Mouse (Mus musculus) CH12.LX (cell line): ENCODE data around the gene Itpr1.

Source experiments
- BHLHE40 ChIP-seq: IDR thresholded peaks from 2 replicates; pipeline ENCODE4 v1.6.1; 2011; ENCODE audit warnings: mild to moderate bottlenecking, low read depth, low read length, improper control_type of control experiment
- CTCF ChIP-seq, 2 experiments: IDR thresholded peaks in 1 of 2; conservative IDR thresholded peaks in 1 of 2; 2 replicates each; pipeline ENCODE4 v1.5.1; 2011 to 2012; ENCODE audit warnings: low read depth in 2 of 2, low read length in 2 of 2, improper control_type of control experiment in 1 of 2, inconsistent platforms in 1 of 2, mild to moderate bottlenecking in 1 of 2, moderate library complexity in 1 of 2
- E2F4 ChIP-seq: IDR thresholded peaks from 2 replicates; pipeline ENCODE4 v1.6.1; 2011; ENCODE audit warnings: low read depth, low read length, improper control_type of control experiment; ENCODE audit not compliant: insufficient replicate concordance
- EP300 ChIP-seq: IDR thresholded peaks from 2 replicates; pipeline ENCODE4 v1.6.1; 2011; ENCODE audit warnings: low read length, improper control_type of control experiment
- ETS1 ChIP-seq: conservative IDR thresholded peaks from 2 replicates; pipeline ENCODE4 v1.6.1; 2012; ENCODE audit warnings: low read depth, mild to moderate bottlenecking, inconsistent platforms, low read length, improper control_type of control experiment, moderate library complexity
- MAX ChIP-seq: IDR thresholded peaks from 2 replicates; pipeline ENCODE4 v1.6.1; 2011; ENCODE audit warnings: low read length, improper control_type of control experiment
- MEF2A ChIP-seq: IDR thresholded peaks from 2 replicates; pipeline ENCODE4 v1.6.1; 2014; ENCODE audit warnings: low read depth, mild to moderate bottlenecking, inconsistent platforms, low read length, improper control_type of control experiment, borderline replicate concordance
- POLR2A ChIP-seq: IDR thresholded peaks from 2 replicates; pipeline ENCODE4 v1.6.1; 2011; ENCODE audit warnings: low read depth, mild to moderate bottlenecking, improper control_type of control experiment, low read length
- RAD21 ChIP-seq: IDR thresholded peaks from 2 replicates; pipeline ENCODE4 v1.6.1; 2011; ENCODE audit warnings: low read depth, mild to moderate bottlenecking, low read length, improper control_type of control experiment, moderate library complexity
- TBP ChIP-seq: conservative IDR thresholded peaks from 2 replicates; pipeline ENCODE4 v1.6.1; 2011; ENCODE audit warnings: low read depth, low read length, improper control_type of control experiment
- UBTF ChIP-seq: IDR thresholded peaks from 2 replicates; pipeline ENCODE4 v1.6.1; 2012; ENCODE audit warnings: low read depth, mild to moderate bottlenecking, inconsistent platforms, low read length, improper control_type of control experiment, moderate library complexity
- USF1 ChIP-seq: IDR thresholded peaks from 2 replicates; pipeline ENCODE4 v1.6.1; 2014; ENCODE audit warnings: low read depth, mild to moderate bottlenecking, inconsistent platforms, low read length, improper control_type of control experiment
- ZMIZ1 ChIP-seq: IDR thresholded peaks from 2 replicates; pipeline ENCODE4 v1.6.1; 2012; ENCODE audit warnings: low read depth, mild to moderate bottlenecking, inconsistent platforms, low read length, improper control_type of control experiment
- ZNF384 ChIP-seq: IDR thresholded peaks from 2 replicates; pipeline ENCODE4 v1.6.1; 2012; ENCODE audit warnings: low read depth, low read length, improper control_type of control experiment, inconsistent platforms

- no peak for TF ChIP-seq UBTF
- TF ChIP-seq E2F4: no peak
- TF ChIP-seq USF1: no peak
- TF ChIP-seq RAD21: no peak
- no peak for TF ChIP-seq ZMIZ1
- no peak for TF ChIP-seq CTCF (conservative IDR thresholded peaks at IDR 0.05 in 1 of 2, IDR thresholded peaks at IDR 0.05 in 1 of 2; ENCODE audit: low read depth in 2 of 2, low read length in 2 of 2)
- no peak for TF ChIP-seq MEF2A
- no peak for TF ChIP-seq ZNF384
- no peak for TF ChIP-seq BHLHE40
- TF ChIP-seq MAX: no peak
- no peak for TF ChIP-seq EP300
- TF ChIP-seq TBP: no peak
- no peak for TF ChIP-seq POLR2A
- no peak for TF ChIP-seq ETS1
Measured at GRCm38 (mm10) chr6:108451536-108451935, 238.6 kb downstream of the Itpr1 start.
